Mouse (Mus musculus) C2C12 (cell line): ENCODE results near the gene Sdc3.

Source experiments
- CTCF ChIP-seq: IDR thresholded peaks from one replicate; pipeline ENCODE4 v1.5.1; 2011; ENCODE audit not compliant: control insufficient read depth, insufficient read depth, insufficient read length
- MAX ChIP-seq: IDR thresholded peaks from one replicate; pipeline ENCODE4 v1.6.1; 2011; ENCODE audit warnings: mild to moderate bottlenecking, control low read depth
- MYOD1 ChIP-seq: IDR thresholded peaks from one replicate; pipeline ENCODE4 v1.6.1; 2011; ENCODE audit warnings: low read depth; ENCODE audit not compliant: control insufficient read depth, insufficient read length

DNA sequence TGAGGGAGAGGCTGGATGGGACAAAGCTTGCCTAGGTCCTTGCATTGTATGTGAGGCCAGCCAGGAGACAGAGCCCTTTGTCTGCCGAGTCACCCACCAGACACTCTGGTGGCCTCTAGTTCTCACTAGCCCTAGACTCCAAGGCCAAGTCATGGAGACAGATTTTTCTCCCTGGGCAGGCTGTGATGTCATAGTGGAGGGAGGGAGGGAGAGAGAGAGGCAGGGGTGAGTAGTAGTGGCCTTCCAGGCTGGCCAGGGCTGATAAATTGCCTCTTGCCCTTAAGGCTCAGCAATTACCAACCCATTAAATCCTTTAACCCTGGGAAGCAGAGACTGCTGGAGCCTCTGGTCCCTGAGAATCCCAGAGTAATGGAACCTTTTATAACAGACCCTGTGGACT, 41.8 kb downstream of the Sdc3 start:
- TF ChIP-seq CTCF (no peak), MAX (no peak), MYOD1 (no peak)
